Mouse (Mus musculus) spleen, adult 2 months (tissue): ENCODE results near the gene Larp4. TPM values are rescaled to one million over a fixed set of nuclear protein-coding genes. Genes with fewer than 3 reads are reported as not detected.

Experiments
- DNase-seq, 2 experiments: peaks; one replicate each; pipeline versions ENCODE4 v3.0.0 to v3.0.0-alpha.2; 2012 to 2021; ENCODE audit warnings: low spot score in 2 of 2, low read depth in 1 of 2
- H3K27ac ChIP-seq: fragments of 200-500 bp; 2 replicates; pipeline ENCODE4 v1.5.1; 2012; ENCODE audit warnings: low read length, inconsistent platforms; ENCODE audit not compliant: insufficient read depth
- H3K27me3 ChIP-seq: fragments of 200-500 bp; 2 replicates; pipeline ENCODE4 v1.6.1; 2012; ENCODE audit warnings: mild to moderate bottlenecking, moderate library complexity, low read length, inconsistent platforms; ENCODE audit not compliant: control insufficient read depth, insufficient read depth
- H3K36me3 ChIP-seq: fragments of 200-500 bp; 2 replicates; pipeline ENCODE4 v1.6.1; 2012; ENCODE audit warnings: mild to moderate bottlenecking, low read length, inconsistent platforms; ENCODE audit not compliant: control insufficient read depth, insufficient read depth
- H3K4me1 ChIP-seq: fragments of 200-500 bp; 2 replicates; pipeline ENCODE4 v1.6.1; 2011; ENCODE audit warnings: inconsistent platforms; ENCODE audit not compliant: control insufficient read depth, insufficient read depth, insufficient read length
- H3K4me3 ChIP-seq: fragments of 200-500 bp; 2 replicates; pipeline ENCODE4 v1.5.1; 2011; ENCODE audit warnings: mild to moderate bottlenecking, inconsistent platforms; ENCODE audit not compliant: insufficient read depth, insufficient read length; ENCODE audit errors: extremely low read depth
- CTCF ChIP-seq: fragments of 200-500 bp; IDR thresholded peaks from 2 replicates; pipeline ENCODE4 v1.5.1; 2011; ENCODE audit warnings: mild to moderate bottlenecking, inconsistent platforms; ENCODE audit not compliant: insufficient read depth, insufficient read length, insufficient replicate concordance; ENCODE audit errors: extremely low read depth
- POLR2A ChIP-seq: fragments of 200-500 bp; IDR thresholded peaks from 2 replicates; pipeline ENCODE4 v1.6.1; 2011; ENCODE audit warnings: low read depth, low read length, inconsistent platforms
- WGBS: fragments of 180-500 bp; shearing (Covaris S2); methylation state at CpG from one replicate; pipeline ENCODE4 v1.1.7; 2018; 5-methylcytosine and 5-hydroxymethylcytosine counted together
- polyA plus RNA-seq: library from polyadenylated mRNA; depleted of rRNA; stranded (reverse); fragments of >200 nt; gene quantifications from 2 replicates; pipeline ENCODE4 v1.2.3, GENCODE M21; 2012

The Larp4 gene
- polyA plus RNA-seq, 1 experiment, result 27.5 TPM

GRCm38 (mm10) chr15:100056397-100056908 lies 86.6 kb downstream of the Larp4 start:
- TF ChIP-seq POLR2A (no peak), CTCF (no peak)
- no peak for DNase-seq

GRCm38 (mm10) chr15:100057698-100058097 lies 87.8 kb downstream of the Larp4 start:
- Histone ChIP-seq H3K27me3 (no peaks in the 10 kb centered on the region), H3K4me1 (peaks cover 39% of the 10 kb centered on the region), H3K27ac (peak overlapping the region; percentile 56), H3K36me3 (no peaks in the 10 kb centered on the region), H3K4me3 (no peak overlapping the region)
- TF ChIP-seq POLR2A, result no peak
- TF ChIP-seq CTCF, result no peak
- no peak for DNase-seq
- WGBS, result 65% methylated on average over 3 of the region's 3 CpGs

More at GRCm38 (mm10) chr15:100056397-100056908, 86.6 kb downstream of the Larp4 start:
- Histone ChIP-seq H3K4me3 (no peak overlapping the region), H3K4me1 (peaks cover 29% of the 10 kb centered on the region), H3K27me3 (no peaks in the 10 kb centered on the region), H3K27ac (no peak overlapping the region), H3K36me3 (no peaks in the 10 kb centered on the region)
- WGBS, result 88% methylated on average over 7 of the region's 7 CpGs

DNA sequence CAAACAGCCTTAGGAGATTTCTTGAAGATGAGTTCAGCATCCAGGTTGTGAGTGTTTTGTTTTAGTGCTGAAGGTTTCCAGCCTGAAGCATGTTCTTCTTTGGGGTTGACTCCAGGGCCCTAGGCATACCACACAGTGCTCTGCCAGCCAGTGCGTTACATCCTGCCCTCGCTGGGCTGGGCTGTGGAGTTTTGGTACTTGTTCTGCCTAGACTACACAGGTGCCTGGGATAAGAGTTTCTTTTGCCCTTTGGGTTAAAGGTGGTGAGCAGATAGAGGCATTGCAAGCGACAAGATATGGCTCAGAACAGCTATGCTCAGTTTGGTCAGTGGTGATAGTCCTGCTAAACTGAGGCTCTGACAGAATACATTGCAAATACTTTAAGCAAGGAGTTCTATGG lies 88.3 kb downstream of the Larp4 start:
- peak overlapping the region; percentile 56 for H3K27ac ChIP-seq
- H3K4me1 ChIP-seq, result peaks cover 43% of the 10 kb centered on the region
- no peak overlapping the region for H3K4me3 ChIP-seq
- no peak for TF ChIP-seq POLR2A
- no peak for TF ChIP-seq CTCF
- WGBS, result 45% methylated on average over 3 of the region's 3 CpGs
- no peak for DNase-seq
- no peaks in the 10 kb centered on the region for H3K27me3 ChIP-seq
- H3K36me3 ChIP-seq, result no peaks in the 10 kb centered on the region

DNA sequence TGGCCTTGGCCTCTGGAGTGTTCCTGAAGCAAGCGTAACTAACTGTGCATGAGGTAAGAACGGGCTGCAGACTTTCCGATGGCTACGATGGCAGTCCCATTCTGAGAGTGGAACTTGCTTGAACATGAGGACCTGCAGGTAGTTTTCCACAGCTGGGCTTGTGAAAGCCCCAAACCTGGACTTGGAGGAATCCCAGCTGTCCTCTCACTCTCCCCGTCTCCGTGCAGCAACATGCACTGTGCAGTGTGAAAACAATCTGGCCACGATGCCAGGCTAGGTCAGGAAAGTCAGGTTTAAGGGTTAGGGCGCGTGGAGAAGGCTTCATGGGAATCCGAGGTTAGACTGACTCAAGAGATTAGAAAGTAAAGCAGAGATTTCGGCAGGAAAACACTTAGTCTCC lies 89.0 kb downstream of the Larp4 start:
- DNase-seq, result no peak
- 91% methylated on average over 11 of the region's 11 CpGs for WGBS

DNA sequence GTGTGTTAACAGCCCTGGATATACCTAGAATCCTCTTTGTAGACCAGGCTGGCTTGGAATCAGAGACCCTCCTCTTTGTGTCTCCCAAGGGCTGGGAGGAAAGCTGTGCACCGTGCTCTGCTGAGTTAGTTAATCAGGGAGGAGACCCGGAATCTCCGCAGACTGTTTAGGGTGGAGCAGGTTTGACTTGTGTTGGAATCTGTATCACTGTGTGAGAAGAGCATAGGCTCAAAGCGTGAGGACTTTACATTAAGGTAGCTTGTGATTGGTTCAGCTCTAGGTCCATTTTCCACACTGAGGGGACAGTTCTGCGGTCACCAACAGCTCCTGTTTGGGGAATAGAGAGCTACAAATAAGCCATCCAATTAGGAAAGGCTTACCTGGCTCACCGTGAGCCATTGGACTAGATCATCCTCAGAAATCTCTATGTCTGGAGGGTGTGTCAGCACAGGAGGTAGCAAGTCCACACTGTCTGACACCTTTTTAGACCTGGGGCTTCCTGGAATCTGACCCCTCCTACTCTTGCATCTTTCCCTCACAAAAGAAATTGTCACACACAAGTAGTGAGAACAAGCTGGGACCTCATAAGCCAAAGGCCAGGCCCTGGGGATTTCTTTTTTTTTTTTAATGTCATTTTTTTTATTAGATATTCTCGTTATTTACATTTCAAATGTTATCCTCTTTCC lies 89.9 kb downstream of the Larp4 start:
- WGBS, result 83% methylated on average over 7 of the region's 7 CpGs
- H3K27ac ChIP-seq, result peak overlapping the region; percentile 63
- H3K27me3 ChIP-seq, result no peaks in the 10 kb centered on the region
- DNase-seq, result no peak
- no peak for TF ChIP-seq POLR2A
- TF ChIP-seq CTCF, result no peak
- no peak overlapping the region for H3K4me3 ChIP-seq
- H3K36me3 ChIP-seq, result no peaks in the 10 kb centered on the region
- peaks cover 47% of the 10 kb centered on the region for H3K4me1 ChIP-seq

More for the DNA sequence above, 89.0 kb downstream of the Larp4 start:
- Histone ChIP-seq H3K27ac (no peak overlapping the region), H3K36me3 (no peaks in the 10 kb centered on the region), H3K27me3 (no peaks in the 10 kb centered on the region), H3K4me1 (peaks cover 47% of the 10 kb centered on the region), H3K4me3 (no peak overlapping the region)
- TF ChIP-seq POLR2A (no peak), CTCF (no peak)

DNA sequence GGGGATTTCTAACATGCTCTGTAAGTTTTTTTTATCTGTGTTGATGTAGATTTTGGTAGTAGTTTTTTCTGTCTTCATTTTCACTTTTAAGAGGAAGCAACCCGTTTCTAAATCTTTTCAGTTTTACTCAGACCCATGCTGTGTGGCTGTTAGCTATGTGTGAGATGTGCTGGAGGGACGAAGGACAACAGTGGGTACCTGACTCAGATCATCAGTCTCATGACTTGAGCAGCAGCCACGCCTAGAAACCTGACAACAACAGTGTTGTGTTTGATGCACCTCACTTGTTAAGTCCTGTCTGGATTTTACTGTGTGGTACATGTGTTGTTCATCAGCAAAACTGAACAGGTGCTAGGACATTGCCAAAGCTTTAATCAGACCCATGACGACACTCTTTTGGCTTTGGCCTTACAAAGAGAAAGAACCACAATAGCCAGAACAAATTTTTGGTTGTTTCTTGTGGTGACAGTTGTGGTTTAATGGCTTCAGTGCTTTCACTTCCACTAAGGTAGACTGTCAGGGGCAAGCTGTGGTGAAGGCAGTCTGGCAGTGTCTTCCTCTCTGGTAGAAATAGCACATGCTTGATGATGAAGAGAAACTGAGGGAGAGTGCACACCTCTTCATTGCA lies 90.8 kb downstream of the Larp4 start:
- Histone ChIP-seq H3K36me3 (no peaks in the 10 kb centered on the region), H3K4me1 (peaks cover 47% of the 10 kb centered on the region), H3K4me3 (no peak overlapping the region), H3K27me3 (no peaks in the 10 kb centered on the region), H3K27ac (peak overlapping the region; percentile 91)
- TF ChIP-seq POLR2A (no peak), CTCF (no peak)
- 10% methylated on average over 4 of the region's 4 CpGs for WGBS
- peak; percentile 34 to 75 for DNase-seq
